In genomic region chr14:99190153-99190790, GRCm38 (mm10) we compare ENCODE assay signal across 16 mouse cellular contexts.
A peak's percentile ranks its signal among the peaks of the same experiment; 100 is the strongest.
DNase-seq lines count a peak whose midpoint lies in the region; ATAC-seq lines count a peak whose summit lies in the region.
"Had no signal": no experiment of that assay in that cellular context is flagged by ENCODE, and none has a peak within 500 bp of the region (broad histone marks: within the 10 kb centered on the region; RNA-seq: fewer than 3 reads in every experiment).

No protein-coding gene starts in this region.

- WGBS in midbrain, embryonic 11.5 days, result 98% methylated on average over 5 of the region's 5 CpGs
- 96% methylated on average over 5 of the region's 5 CpGs for WGBS in midbrain, embryonic 13.5 days
- WGBS in heart, embryonic 15.5 days, result 78% methylated on average over 5 of the region's 5 CpGs

- H3K4me1 ChIP-seq in midbrain, embryonic 11.5 days (ENCODE audit: control insufficient read depth, insufficient read depth, low read length), result no peaks in the 10 kb centered on the region
- H3K4me1 ChIP-seq in midbrain, embryonic 13.5 days (replicated peaks), result no peaks in the 10 kb centered on the region
- peaks cover 11% of the 10 kb centered on the region for H3K4me1 ChIP-seq in heart, embryonic 15.5 days (replicated peaks)
- H3K4me1 ChIP-seq: embryonic facial prominence, embryonic 13.5 days; forebrain, embryonic 10.5 days; intestine, embryonic 15.5 days; limb, embryonic 15.5 days had no signal

- H3K27me3 ChIP-seq in midbrain, embryonic 11.5 days (ENCODE audit: control insufficient read depth, insufficient read depth, low read length), result no peaks in the 10 kb centered on the region
- no peaks in the 10 kb centered on the region for H3K27me3 ChIP-seq in midbrain, embryonic 13.5 days
- H3K27me3 ChIP-seq in heart, embryonic 15.5 days, result no peaks in the 10 kb centered on the region
- H3K27me3 ChIP-seq: embryonic facial prominence, embryonic 13.5 days; intestine, embryonic 15.5 days; limb, embryonic 15.5 days had no signal

- H3K9ac ChIP-seq in midbrain, embryonic 11.5 days (ENCODE audit: low read length), result no peak overlapping the region
- H3K9ac ChIP-seq in midbrain, embryonic 13.5 days (replicated peaks), result no peak overlapping the region
- no peak overlapping the region for H3K9ac ChIP-seq in heart, embryonic 15.5 days
- H3K9ac ChIP-seq: embryonic facial prominence, embryonic 13.5 days; intestine, embryonic 15.5 days; limb, embryonic 15.5 days had no signal

- H3K36me3 ChIP-seq in midbrain, embryonic 11.5 days (ENCODE audit: control insufficient read depth, insufficient read depth, low read length), result no peaks in the 10 kb centered on the region
- H3K36me3 ChIP-seq in midbrain, embryonic 13.5 days, result peaks cover 11% of the 10 kb centered on the region
- H3K36me3 ChIP-seq in heart, embryonic 15.5 days, result no peaks in the 10 kb centered on the region
- H3K36me3 ChIP-seq: intestine, embryonic 15.5 days; limb, embryonic 15.5 days had no signal

- no peak overlapping the region for H3K4me2 ChIP-seq in midbrain, embryonic 11.5 days
- no peak overlapping the region for H3K4me2 ChIP-seq in midbrain, embryonic 13.5 days (replicated peaks)
- H3K4me2 ChIP-seq in heart, embryonic 15.5 days, result no peak overlapping the region
- H3K4me2 ChIP-seq: embryonic facial prominence, embryonic 13.5 days; intestine, embryonic 15.5 days; limb, embryonic 15.5 days had no signal

- ATAC-seq in midbrain, embryonic 11.5 days (ENCODE audit: low FRiP score), result no peak
- no peak for ATAC-seq in midbrain, embryonic 13.5 days
- ATAC-seq in heart, embryonic 15.5 days (replicated peaks; ENCODE audit: insufficient number of reproducible peaks, insufficient read depth, low FRiP score, low read depth), result peak; percentile 73; the same call in 1 of the 2 replicates
- ATAC-seq: intestine, embryonic 15.5 days had no signal

- H3K4me3 ChIP-seq in midbrain, embryonic 11.5 days (ENCODE audit: low read depth, low read length), result no peak overlapping the region
- no peak overlapping the region for H3K4me3 ChIP-seq in midbrain, embryonic 13.5 days (replicated peaks)
- no peak overlapping the region for H3K4me3 ChIP-seq in heart, embryonic 15.5 days
- H3K4me3 ChIP-seq: embryonic facial prominence, embryonic 13.5 days; forebrain, embryonic 10.5 days; intestine, embryonic 15.5 days; limb, embryonic 15.5 days had no signal

- H3K27ac ChIP-seq in midbrain, embryonic 11.5 days (ENCODE audit: low read depth, low read length), result no peak overlapping the region
- no peak overlapping the region for H3K27ac ChIP-seq in midbrain, embryonic 13.5 days
- peak overlapping the region; percentile 42; the same call in 1 of the 2 replicates for H3K27ac ChIP-seq in heart, embryonic 15.5 days
- H3K27ac ChIP-seq: embryonic facial prominence, embryonic 13.5 days; forebrain, embryonic 10.5 days; intestine, embryonic 15.5 days; kidney, postnatal 0 days; limb, embryonic 15.5 days had no signal

- no peaks in the 10 kb centered on the region for H3K9me3 ChIP-seq in midbrain, embryonic 11.5 days (ENCODE audit: control insufficient read depth, low read length)
- no peaks in the 10 kb centered on the region for H3K9me3 ChIP-seq in midbrain, embryonic 13.5 days
- no peaks in the 10 kb centered on the region for H3K9me3 ChIP-seq in heart, embryonic 15.5 days (replicated peaks)
- H3K9me3 ChIP-seq: embryonic facial prominence, embryonic 13.5 days; forebrain, embryonic 10.5 days; intestine, embryonic 15.5 days; limb, embryonic 15.5 days had no signal

- peak; percentile 20 for DNase-seq in cerebellum, adult 9-10 months
- no peak for DNase-seq in cerebellum, adult 11 months
- DNase-seq in midbrain, embryonic 11.5 days (ENCODE audit: low spot score, missing footprints), result peak; percentile 44
- DNase-seq in skeletal muscle tissue, adult 2 months (ENCODE audit: low read depth, low spot score), result peak; percentile 85
- no peak for DNase-seq in frontal cortex, postnatal 36 days (ENCODE audit: low spot score in 2 of 2)
- DNase-seq in frontal cortex, adult 2 months (ENCODE audit: extremely low spot score in 1 of 2, low spot score in 1 of 2), result no peak
- DNase-seq: adrenal gland, postnatal 14 days; midbrain, embryonic 14.5 days; thymus, adult 18-20 months had no signal

Comparison
In these comparisons a context has a peak if more than half of its experiments do, and no peak if none do; other contexts are left out.
1. DNase-seq: peak in cerebellum, adult 9-10 months (single experiment), midbrain, embryonic 11.5 days (single experiment) and skeletal muscle tissue, adult 2 months (single experiment); none in cerebellum, adult 11 months (single experiment), frontal cortex, postnatal 36 days (0 of 2) and frontal cortex, adult 2 months (0 of 2).